Mouse (Mus musculus) urinary bladder, postnatal 25 days (tissue): Measurements from ENCODE around the gene Gabrg3.
"Not testable (repeated sequence)": the region's sequence is repeated elsewhere in the genome, so short reads cannot be mapped to it uniquely, and the experiment has no call there.

Experiments
- DNase-seq: peaks from one replicate; pipeline ENCODE4 v3.0.0; 2022; ENCODE audit warnings: low spot score

Gabrg3 gene

DNA sequence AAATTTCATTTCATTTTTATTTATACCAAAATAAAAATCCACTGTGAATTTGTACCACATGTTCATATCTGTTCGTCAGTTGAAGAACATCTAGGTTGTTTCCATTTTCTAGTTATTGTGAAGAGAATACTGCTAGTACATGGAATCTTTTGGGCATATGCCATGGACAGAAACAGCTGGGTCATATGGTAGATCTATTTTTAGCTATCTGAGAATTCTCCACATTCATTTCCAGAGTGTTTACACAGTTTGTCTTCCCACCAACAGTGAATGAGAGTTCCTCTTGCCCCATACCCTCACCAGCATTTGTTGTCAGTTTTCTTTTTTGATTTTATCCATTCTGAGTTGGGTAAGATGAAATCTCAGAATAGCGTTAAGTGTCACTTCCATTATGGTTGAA is 75.0 kb downstream of the Gabrg3 start:
- no peak for DNase-seq

DNA sequence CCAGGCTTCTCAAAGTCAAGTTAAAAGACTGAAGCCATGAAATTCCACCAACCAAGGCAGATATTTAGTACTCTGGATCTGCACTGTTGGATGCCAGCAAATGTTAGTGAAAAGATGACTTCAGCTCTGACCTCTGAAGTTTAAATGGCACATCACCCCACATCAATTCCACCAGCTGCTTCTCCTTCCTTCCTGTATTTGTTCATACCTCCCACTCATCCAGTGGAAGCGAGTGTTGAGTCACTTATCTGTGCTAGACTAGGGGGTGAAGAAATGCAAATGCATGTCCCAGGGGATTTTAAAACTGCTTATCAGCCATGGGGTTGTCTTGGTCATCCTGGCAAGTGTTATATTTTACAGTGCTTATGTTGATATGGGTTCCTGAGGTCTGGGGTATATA is 79.7 kb downstream of the Gabrg3 start:
- DNase-seq: no peak

DNA sequence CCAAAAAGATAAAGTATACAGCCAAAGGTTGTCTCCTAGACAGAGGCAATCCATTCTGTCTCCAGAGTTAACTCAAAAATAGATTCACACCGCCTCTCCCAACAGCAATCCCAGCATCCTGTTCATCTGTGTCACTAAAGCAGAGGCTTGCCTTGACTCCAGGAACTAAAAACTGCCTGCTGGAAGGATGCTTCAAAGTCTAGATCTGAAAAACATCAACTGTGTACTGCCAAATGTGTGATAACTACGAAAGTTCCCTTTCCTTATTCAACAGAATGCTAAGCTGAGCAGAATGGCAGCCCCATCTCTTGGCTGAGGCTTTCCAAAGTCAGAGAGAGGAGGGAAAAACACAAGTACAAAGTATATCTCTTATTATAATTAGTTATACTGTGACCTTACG is 90.3 kb downstream of the Gabrg3 start:
- no peak for DNase-seq

DNA sequence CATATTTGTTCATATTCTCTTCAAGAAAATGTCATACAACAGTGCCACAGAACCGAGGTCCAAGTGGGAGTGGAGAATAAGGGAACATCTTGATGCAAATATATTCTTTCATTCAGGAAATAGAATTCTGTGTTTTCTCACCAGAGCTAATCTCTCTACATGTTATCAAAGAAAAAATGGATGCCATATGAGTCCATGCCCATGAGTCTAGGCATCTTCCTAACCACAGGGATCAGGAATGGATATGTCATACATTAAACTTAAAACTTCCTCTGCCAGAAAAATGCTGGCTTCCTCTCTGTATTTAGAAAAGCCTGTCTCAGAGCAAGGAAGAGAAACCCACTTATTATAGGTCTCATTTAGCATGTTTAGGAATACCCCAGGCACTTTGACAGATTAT is 92.9 kb downstream of the Gabrg3 start:
- no peak for DNase-seq

DNA sequence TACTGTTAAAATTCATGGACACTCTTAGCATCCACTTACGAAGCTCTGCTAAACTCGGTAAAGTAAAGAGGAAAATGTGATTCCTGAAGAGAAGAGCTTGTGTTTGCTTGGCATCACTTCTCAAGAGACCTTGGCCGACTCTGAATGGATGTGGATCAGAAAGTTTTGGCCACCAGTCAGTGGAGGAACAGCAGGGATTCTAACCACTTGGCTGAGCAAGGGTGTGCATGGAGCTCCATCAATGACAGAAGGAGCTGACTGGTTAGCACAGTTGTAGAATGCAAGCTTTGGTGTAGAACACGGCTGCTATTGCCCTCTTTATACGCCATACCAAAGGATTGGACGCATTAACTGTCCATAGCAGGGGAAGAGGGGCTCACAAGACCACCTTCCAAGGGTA is 93.4 kb downstream of the Gabrg3 start:
- DNase-seq: no peak

DNA sequence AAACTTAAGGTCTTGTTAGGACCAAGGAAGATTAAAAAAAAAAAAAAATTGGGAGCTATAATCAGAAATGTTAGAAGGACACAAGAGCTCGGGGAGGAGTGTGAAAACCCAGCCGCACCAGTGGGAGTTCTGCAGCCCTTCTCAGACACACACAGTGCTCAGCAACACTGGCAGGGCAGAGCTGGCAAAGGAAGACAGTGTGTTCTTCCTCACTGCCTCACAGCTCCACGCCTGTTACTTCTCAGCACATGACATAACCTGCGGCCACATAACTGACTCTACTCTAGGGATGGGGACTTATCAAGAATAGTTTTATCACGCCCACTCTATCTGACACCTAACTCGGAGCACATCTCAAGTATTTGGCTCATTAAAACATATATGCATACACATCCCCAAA is 103.8 kb downstream of the Gabrg3 start:
- no peak for DNase-seq

GRCm38 (mm10) chr7:57278841-57279240 is 108.1 kb downstream of the Gabrg3 start:
- no peak for DNase-seq

GRCm38 (mm10) chr7:57260201-57260600 is 126.8 kb downstream of the Gabrg3 start:
- no peak for DNase-seq

- no peak for DNase-seq
Observed at GRCm38 (mm10) chr7:57258893-57259574, 128.0 kb downstream of the Gabrg3 start.

GRCm38 (mm10) chr7:57243981-57244380 is 143.0 kb downstream of the Gabrg3 start:
- DNase-seq: no peak

DNA sequence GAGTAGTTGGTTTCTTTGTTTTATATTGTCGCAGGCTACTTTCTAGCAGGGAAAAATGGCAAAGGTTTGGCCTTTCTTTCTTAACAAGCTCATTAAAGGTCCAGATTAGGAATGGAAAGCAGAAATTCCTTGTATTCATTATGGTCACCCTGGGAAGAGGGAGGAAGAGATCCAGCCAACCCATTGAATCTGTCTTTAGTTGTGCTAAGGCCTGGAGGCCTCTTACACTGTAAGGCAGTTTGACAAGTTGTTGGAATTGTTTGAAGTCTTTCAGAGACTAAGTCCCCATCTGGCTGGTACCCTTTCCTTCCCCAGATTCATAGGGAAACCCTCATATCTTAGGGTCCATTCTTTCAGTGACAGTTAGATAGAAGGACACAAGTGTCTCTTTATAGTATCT is 172.9 kb downstream of the Gabrg3 start:
- no peak for DNase-seq

GRCm38 (mm10) chr7:57186015-57186414 is 201.0 kb downstream of the Gabrg3 start:
- DNase-seq: no peak

GRCm38 (mm10) chr7:57175891-57176545 is 211.0 kb downstream of the Gabrg3 start:
- not testable (repeated sequence) for DNase-seq

DNA sequence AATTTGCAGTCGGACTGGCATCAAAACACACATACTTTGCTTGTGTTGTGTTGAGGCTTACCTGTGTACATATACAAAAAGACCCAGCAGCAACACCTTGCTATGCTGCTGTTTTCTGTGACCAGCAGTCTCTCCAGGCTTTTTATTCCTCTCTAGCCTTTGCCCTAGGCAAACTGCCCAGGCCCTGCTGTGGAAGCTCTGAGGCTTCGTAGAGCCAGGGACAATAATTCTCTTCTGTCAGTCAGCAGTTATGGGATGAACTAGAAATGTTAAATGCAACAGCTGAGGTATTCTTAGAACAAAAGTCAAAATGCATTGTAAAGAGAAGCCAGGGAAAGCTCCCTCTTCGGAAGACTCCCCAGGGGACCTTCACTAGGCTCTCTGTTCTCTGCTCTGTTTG is 220.1 kb downstream of the Gabrg3 start:
- DNase-seq: no peak

DNA sequence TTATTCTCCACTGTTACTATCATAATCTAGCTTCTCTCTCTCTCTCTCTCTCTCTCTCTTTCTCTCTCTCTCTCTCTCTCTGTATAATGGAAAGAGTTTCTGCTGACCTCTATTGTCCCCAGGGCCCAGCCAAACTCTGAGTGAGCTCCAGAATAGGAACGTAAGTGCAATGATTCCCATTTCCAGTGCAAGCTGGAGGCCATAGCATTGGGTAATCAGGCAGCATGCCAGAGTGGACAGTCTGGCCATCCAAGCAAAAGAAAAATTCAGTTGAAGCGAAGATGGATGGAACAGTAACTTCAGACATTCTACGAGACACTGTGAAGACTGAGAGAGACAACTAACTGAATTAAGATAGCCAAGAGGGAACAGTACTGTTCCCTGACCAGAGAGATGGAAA is 228.8 kb downstream of the Gabrg3 start:
- no peak for DNase-seq

- DNase-seq: no peak
Observed at GRCm38 (mm10) chr7:57153743-57154142, 233.2 kb downstream of the Gabrg3 start.

DNA sequence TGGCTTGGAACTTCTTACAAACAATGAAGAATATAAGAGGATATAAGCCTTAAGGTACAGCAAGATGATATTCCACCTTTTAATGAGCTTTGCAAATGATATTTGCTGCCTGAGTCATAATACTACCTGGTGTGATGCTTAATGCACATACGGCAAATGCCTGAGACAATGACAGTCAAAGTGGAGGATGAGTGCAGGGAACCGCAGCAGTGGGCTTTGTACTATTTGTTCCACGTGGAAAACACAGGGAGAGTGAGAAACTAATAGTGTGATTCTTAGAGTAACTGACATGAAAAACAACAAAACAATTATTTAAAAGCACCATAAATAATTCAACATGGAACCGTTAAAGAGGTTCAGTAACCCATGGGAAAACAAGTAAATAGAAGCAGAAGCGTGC is 236.2 kb downstream of the Gabrg3 start:
- no peak for DNase-seq

- DNase-seq: no peak
Observed at GRCm38 (mm10) chr7:57138072-57138704, 248.8 kb downstream of the Gabrg3 start.

DNA sequence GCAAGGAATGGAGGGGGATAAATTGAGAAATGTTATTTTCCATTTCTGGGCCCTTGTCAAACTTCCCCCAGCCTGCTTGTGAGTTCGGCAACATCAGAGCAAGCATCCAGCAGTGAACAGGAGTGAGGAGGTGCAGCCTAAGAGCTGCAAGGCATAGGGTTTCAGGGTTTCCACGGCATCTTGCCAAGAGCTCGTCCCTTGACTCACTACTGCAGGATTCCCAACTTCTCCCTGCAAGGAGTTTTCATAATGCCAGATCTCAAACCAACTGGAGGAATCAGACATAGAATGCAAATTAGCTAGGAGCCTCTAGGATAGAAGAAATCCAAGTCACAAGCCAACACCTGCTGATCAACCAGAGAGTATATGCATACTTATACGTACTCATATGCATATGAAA is 254.0 kb downstream of the Gabrg3 start:
- DNase-seq: no peak

DNA sequence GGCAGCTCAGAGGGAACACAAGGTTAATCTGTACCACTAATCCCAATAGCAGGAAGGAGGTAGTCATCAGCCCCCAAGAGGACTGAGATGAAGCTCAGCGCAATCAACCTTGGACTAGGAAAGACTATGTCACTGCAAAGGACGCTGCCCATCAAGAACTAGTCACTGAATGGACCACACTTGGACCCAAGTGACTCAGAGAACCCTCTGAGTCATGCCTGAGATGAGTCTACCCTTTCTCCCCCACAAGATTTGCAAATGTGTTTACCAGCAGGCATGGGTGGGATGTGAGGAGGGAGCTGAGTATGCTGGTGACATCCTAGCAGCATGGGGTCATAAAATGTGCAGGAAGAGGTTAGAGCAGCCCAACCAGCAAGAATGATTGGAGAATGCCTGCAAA is 254.5 kb downstream of the Gabrg3 start:
- DNase-seq: no peak

DNA sequence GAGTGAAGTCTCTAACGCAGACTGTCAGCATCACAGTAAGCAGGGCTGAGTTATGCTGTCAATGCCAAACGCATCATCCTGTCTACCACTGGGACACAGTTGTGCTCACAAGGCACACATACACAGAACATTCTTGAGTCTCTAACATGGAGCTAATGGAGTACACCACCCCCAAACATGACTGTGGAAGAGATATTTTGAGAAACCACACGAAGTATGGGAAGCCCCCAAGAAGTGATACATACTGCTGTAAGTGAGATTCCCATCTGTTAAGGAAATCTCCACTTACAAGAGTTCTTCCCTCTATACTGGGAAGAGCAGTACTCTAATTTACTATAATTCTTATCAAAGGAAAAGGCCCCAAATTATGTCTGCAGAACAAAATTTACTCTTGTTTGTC is 286.9 kb downstream of the Gabrg3 start:
- DNase-seq: no peak

DNA sequence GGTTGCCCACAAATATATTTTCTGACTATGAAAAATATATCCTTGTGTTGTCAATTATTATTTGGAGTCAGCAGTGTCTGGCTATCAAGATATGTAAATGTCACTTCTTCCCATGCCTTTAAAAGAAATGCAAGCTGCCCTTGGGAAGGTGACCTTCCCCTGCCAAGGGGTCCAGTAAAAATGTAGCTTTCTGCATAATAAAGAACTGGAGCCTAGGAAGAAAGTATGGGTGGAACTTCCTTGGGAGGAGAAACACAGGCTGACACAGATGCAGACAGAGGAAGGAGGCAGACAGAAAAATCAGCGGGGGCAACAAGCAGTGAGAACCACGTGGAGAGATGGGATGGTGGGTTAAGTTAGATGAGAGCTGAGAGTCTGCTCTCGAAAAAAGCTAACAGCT is 304.9 kb downstream of the Gabrg3 start:
- DNase-seq: no peak

- no peak for DNase-seq
Observed at GRCm38 (mm10) chr7:57071435-57072160, 315.4 kb downstream of the Gabrg3 start.
